Mouse (Mus musculus) forebrain, embryonic 16.5 days (tissue): ENCODE results near the gene Ttc28. TPM values are rescaled to one million over a fixed set of nuclear protein-coding genes. Genes with fewer than 3 reads are reported as not detected.

Experiments
- ATAC-seq: fragments of 200-750 bp; cut with Nextera tagmentation; 2 replicates; pipeline ENCODE4 v1.8.0; 2017; ENCODE audit warnings: mild to moderate bottlenecking, moderate library complexity
- H3K27ac ChIP-seq: fragments of 300-500 bp; sonication (generic); 2 replicates; pipeline ENCODE4 v1.5.1; 2014; ENCODE audit warnings: low read length, control low read depth
- H3K27me3 ChIP-seq: fragments of 300-500 bp; sonication (generic); replicated peaks from 2 replicates; pipeline ENCODE4 v1.6.1; 2014; ENCODE audit warnings: low read length; ENCODE audit not compliant: control insufficient read depth, insufficient read depth
- H3K36me3 ChIP-seq: fragments of 300-500 bp; sonication (generic); 2 replicates; pipeline ENCODE4 v1.6.1; 2014; ENCODE audit not compliant: control insufficient read depth, insufficient read depth
- H3K4me1 ChIP-seq: fragments of 300-500 bp; sonication (generic); replicated peaks from 2 replicates; pipeline ENCODE4 v1.6.1; 2014; ENCODE audit warnings: low read length; ENCODE audit not compliant: control insufficient read depth, insufficient read depth
- H3K4me2 ChIP-seq: fragments of 300-500 bp; sonication (generic); 2 replicates; pipeline ENCODE4 v1.6.1; 2014; ENCODE audit warnings: mild to moderate bottlenecking, low read length, control low read depth
- H3K4me3 ChIP-seq: fragments of 300-500 bp; sonication (generic); replicated peaks from 2 replicates; pipeline ENCODE4 v1.5.1; 2014; ENCODE audit warnings: mild to moderate bottlenecking, low read length, control low read depth
- H3K9ac ChIP-seq: fragments of 300-500 bp; sonication (generic); replicated peaks from 2 replicates; pipeline ENCODE4 v1.6.1; 2014; ENCODE audit warnings: low read depth, low read length, control low read depth
- H3K9me3 ChIP-seq: fragments of 300-500 bp; sonication (generic); 2 replicates; pipeline ENCODE4 v1.6.1; 2016; ENCODE audit warnings: low read length; ENCODE audit not compliant: control insufficient read depth
- WGBS: fragments of 180-500 bp; shearing (Covaris S2); extraction: QIAGEN DNeasy Blood & Tissue Kit; methylation state at CpG from one replicate; pipeline ENCODE4 v1.1.7; 2014; 5-methylcytosine and 5-hydroxymethylcytosine counted together
- polyA plus RNA-seq: library from polyadenylated mRNA; unstranded; fragments of >200 nt; fragmentation: Nextera tagmentation; extraction: Ambion mirVana; gene quantifications from 2 replicates; pipeline ENCODE4 v1.2.1, GENCODE M21; 2015

The Ttc28 gene
- polyA plus RNA-seq, 1 experiment from 2014 or later = 40.5 TPM

GRCm38 (mm10) chr5:111208660-111208969, 329.0 kb downstream of the Ttc28 start:
- H3K36me3 ChIP-seq = no peaks in the 10 kb centered on the region
- H3K27me3 ChIP-seq = no peaks in the 10 kb centered on the region
- H3K9me3 ChIP-seq = no peaks in the 10 kb centered on the region
- peaks cover 37% of the 10 kb centered on the region for H3K4me1 ChIP-seq
- H3K9ac ChIP-seq = no peak overlapping the region
- H3K27ac ChIP-seq = no peak overlapping the region
- peak; percentile 72 for ATAC-seq
- no peak overlapping the region for H3K4me3 ChIP-seq
- 42% methylated on average over 5 of the region's 5 CpGs for WGBS
- no peak overlapping the region for H3K4me2 ChIP-seq

- H3K27ac ChIP-seq = no peak overlapping the region
- no peaks in the 10 kb centered on the region for H3K9me3 ChIP-seq
- WGBS = 52% methylated on average over 8 of the region's 8 CpGs
- H3K4me1 ChIP-seq = peaks cover 46% of the 10 kb centered on the region
- H3K9ac ChIP-seq = no peak overlapping the region
- no peak for ATAC-seq
- no peak overlapping the region for H3K4me2 ChIP-seq
- no peaks in the 10 kb centered on the region for H3K27me3 ChIP-seq
- H3K36me3 ChIP-seq = no peaks in the 10 kb centered on the region
- no peak overlapping the region for H3K4me3 ChIP-seq
Observed at GRCm38 (mm10) chr5:111213935-111214450, 334.4 kb downstream of the Ttc28 start.

- H3K36me3 ChIP-seq = no peaks in the 10 kb centered on the region
- no peaks in the 10 kb centered on the region for H3K27me3 ChIP-seq
- no peak overlapping the region for H3K4me3 ChIP-seq
- H3K4me2 ChIP-seq = peak overlapping the region; percentile 30
- WGBS = 11% methylated on average over 13 of the region's 13 CpGs
- H3K9me3 ChIP-seq = no peaks in the 10 kb centered on the region
- ATAC-seq = peak; percentile 66
- peak overlapping the region; percentile 42 for H3K9ac ChIP-seq
- H3K4me1 ChIP-seq = peaks cover 52% of the 10 kb centered on the region
- H3K27ac ChIP-seq = peak overlapping the region; percentile 84
Observed at GRCm38 (mm10) chr5:111214890-111215289, 335.3 kb downstream of the Ttc28 start.

GRCm38 (mm10) chr5:111215722-111216121, 336.1 kb downstream of the Ttc28 start:
- peaks cover 61% of the 10 kb centered on the region for H3K4me1 ChIP-seq
- no peak for ATAC-seq
- 68% methylated on average over 11 of the region's 11 CpGs for WGBS

GRCm38 (mm10) chr5:111216166-111216565, 336.6 kb downstream of the Ttc28 start:
- Histone ChIP-seq H3K4me1 (peaks cover 65% of the 10 kb centered on the region), H3K9ac (no peak overlapping the region), H3K27me3 (no peaks in the 10 kb centered on the region), H3K36me3 (no peaks in the 10 kb centered on the region), H3K9me3 (no peaks in the 10 kb centered on the region), H3K4me2 (no peak overlapping the region), H3K4me3 (no peak overlapping the region), H3K27ac (no peak overlapping the region)
- 76% methylated on average over 9 of the region's 9 CpGs for WGBS
- no peak for ATAC-seq

More at GRCm38 (mm10) chr5:111215722-111216121, 336.1 kb downstream of the Ttc28 start:
- Histone ChIP-seq H3K9me3 (no peaks in the 10 kb centered on the region), H3K4me2 (no peak overlapping the region), H3K4me3 (no peak overlapping the region), H3K9ac (no peak overlapping the region; the same call in 1 of the 2 replicates), H3K36me3 (no peaks in the 10 kb centered on the region), H3K27ac (0 out of 2 replicates have a peak overlapping the region, but pooled peaks have one; percentile 4), H3K27me3 (no peaks in the 10 kb centered on the region)

GRCm38 (mm10) chr5:111217447-111218110, 338.0 kb downstream of the Ttc28 start:
- ATAC-seq = no peak
- no peak overlapping the region for H3K4me3 ChIP-seq
- H3K9me3 ChIP-seq = no peaks in the 10 kb centered on the region
- H3K27ac ChIP-seq = peak overlapping the region; percentile 76
- WGBS = 58% methylated on average over 18 of the region's 18 CpGs
- no peaks in the 10 kb centered on the region for H3K27me3 ChIP-seq
- peak overlapping the region; percentile 0; the same call in 1 of the 2 replicates for H3K9ac ChIP-seq
- no peaks in the 10 kb centered on the region for H3K36me3 ChIP-seq
- no peak overlapping the region for H3K4me2 ChIP-seq
- H3K4me1 ChIP-seq = peaks cover 70% of the 10 kb centered on the region

GRCm38 (mm10) chr5:111218111-111218891, 338.7 kb downstream of the Ttc28 start:
- Histone ChIP-seq H3K27ac (peak overlapping the region; percentile 76), H3K4me1 (peaks cover 70% of the 10 kb centered on the region), H3K27me3 (no peaks in the 10 kb centered on the region), H3K4me2 (no peak overlapping the region), H3K36me3 (no peaks in the 10 kb centered on the region), H3K9me3 (no peaks in the 10 kb centered on the region), H3K9ac (no peak overlapping the region), H3K4me3 (no peak overlapping the region)
- no peak for ATAC-seq
- WGBS = 77% methylated on average over 6 of the region's 6 CpGs

GRCm38 (mm10) chr5:111218998-111219397, 339.4 kb downstream of the Ttc28 start:
- ATAC-seq = no peak
- Histone ChIP-seq H3K27me3 (no peaks in the 10 kb centered on the region), H3K4me2 (no peak overlapping the region), H3K4me3 (no peak overlapping the region), H3K9me3 (no peaks in the 10 kb centered on the region), H3K27ac (no peak overlapping the region), H3K9ac (no peak overlapping the region), H3K4me1 (peaks cover 67% of the 10 kb centered on the region), H3K36me3 (peaks cover 6% of the 10 kb centered on the region; the same call in 1 of the 2 replicates)
- WGBS = 64% methylated on average over 5 of the region's 5 CpGs

GRCm38 (mm10) chr5:111220679-111221380, 341.2 kb downstream of the Ttc28 start:
- peaks cover 13% of the 10 kb centered on the region; the same call in 1 of the 2 replicates for H3K36me3 ChIP-seq
- ATAC-seq = peak; percentile 82
- peak overlapping the region; percentile 88 for H3K27ac ChIP-seq
- peaks cover 50% of the 10 kb centered on the region for H3K4me1 ChIP-seq
- peak overlapping the region; percentile 42 for H3K9ac ChIP-seq
- no peak overlapping the region for H3K4me2 ChIP-seq
- 15% methylated on average over 16 of the region's 16 CpGs for WGBS
- no peaks in the 10 kb centered on the region for H3K9me3 ChIP-seq
- no peaks in the 10 kb centered on the region for H3K27me3 ChIP-seq
- H3K4me3 ChIP-seq = no peak overlapping the region
